Mouse (Mus musculus): ENCODE measurements around the gene Cryzl1. TPM values are rescaled to one million over a fixed set of nuclear protein-coding genes. Genes with fewer than 3 reads are reported as not detected.
"Not testable (repeated sequence)": the region's sequence is repeated elsewhere in the genome, so short reads cannot be mapped to it uniquely, and the experiment has no call there.

The Cryzl1 gene
- polyA plus RNA-seq, 1 experiment from 2014 or later = 115 TPM

DNA sequence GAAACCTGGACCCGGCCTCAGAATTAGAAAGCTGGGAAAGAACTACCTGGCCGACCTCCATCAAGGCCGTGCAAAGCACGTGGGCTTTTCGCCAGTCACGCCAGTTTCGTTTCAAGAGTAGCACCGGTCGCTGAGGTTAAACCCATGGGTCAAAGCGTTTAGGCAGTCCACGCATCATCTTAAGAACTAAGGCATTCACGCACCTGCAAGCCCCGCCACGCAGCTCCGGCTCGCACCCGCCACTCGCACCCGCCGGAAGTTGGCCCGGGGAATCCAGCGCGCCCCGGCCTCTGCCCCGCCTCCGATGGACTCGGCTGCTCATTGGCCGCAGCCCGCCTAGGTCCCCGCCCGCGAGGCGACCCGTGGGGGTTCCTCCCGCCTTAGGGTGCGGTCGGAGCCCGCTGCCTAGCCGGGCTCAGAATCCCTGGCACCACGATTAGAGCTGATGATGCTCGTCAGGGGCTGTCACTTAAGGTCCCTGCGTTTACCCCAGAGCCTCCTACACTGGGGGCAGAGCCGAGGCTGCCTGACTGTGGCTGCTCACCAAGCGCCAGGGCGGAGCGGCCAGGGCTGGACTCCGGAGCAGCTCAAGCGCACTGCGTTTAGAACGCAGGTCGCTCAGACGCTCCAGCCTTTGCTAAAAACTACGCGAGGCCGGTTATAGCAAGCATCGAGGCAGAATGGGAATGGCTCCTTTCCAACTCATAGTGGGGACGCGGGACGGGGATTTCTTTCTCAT, 81.9 kb downstream of the Cryzl1 start, which contains the start of gene Gart:
Gene Gart (minus strand): TSS at position 272 of the 739 bp plus-strand sequence.
- Histone ChIP-seq H3K4me3 (peak within 1 kb of the TSS; percentile 82), H3K27me3 (replicated peaks) (no peaks in the 10 kb centered on the region), H3K4me2 (peak within 1 kb of the TSS; percentile 92), H3K9ac (peak within 1 kb of the TSS; percentile 80), H3K36me3 (replicated peaks) (peaks cover under 1% of the 10 kb centered on the region; the same call in 1 of the 2 replicates), H3K9me3 (no peaks in the 10 kb centered on the region), H3K4me1 (peaks cover 22% of the 10 kb centered on the region), H3K27ac (peak within 1 kb of the TSS; percentile 99)
- WGBS = under 1% methylated on average over 59 of the region's 59 CpGs
- peak; percentile 90 for ATAC-seq (replicated peaks)

DNA sequence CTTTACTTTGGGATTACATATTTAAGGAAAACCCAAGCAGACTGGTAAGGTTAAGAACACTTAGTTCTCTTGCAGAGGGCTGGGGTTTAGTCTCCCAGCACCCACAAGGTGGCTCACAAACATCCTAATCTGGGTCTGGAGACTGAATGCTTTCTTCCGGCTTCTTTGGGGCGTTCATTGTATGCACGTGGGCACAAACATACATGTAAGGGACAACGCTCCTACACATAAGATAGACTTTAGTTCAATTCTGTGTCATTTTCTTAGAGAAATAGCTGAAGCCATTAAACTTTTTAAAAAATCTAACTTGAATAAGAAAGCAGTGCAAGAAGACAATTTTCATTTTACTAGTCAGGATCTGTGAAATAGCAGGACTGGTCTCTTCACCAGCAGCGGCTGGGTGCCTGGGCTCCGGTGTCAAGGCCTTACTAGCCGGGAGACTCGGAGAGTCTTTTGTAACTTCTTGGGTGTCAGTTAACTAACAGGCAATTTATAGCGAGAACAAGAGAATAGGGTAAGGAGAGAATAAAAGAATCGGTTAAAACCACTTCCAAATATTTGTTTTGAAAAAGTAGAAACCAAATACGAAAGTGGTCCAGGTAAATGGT, 82.7 kb downstream of the Cryzl1 start:
- under 1% methylated on average over 11 of the region's 11 CpGs for WGBS
- no peak for ATAC-seq (replicated peaks)

DNA sequence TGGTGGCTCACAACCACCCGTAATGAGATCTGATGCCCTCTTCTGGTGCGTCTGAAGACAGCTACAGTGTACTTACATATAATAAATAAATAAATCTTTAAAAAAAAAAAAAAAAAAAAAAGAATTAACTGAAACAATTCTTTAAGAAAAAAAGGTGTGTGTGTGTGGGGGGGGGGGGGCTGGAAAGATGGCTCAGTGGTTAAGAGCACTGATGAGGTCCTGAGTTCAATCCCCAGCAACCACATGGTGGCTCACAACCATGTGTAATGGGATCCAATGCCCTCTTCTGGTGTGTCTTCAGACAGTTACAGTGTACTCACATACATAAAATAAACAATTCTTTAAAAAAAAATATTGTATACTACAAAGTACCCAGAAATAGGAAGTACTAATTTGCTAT, 83.4 kb downstream of the Cryzl1 start:
- not testable (repeated sequence) for H3K4me3 ChIP-seq; H3K4me2 ChIP-seq; H3K27me3 ChIP-seq (replicated peaks); H3K27ac ChIP-seq; ATAC-seq (replicated peaks); H3K9ac ChIP-seq; H3K9me3 ChIP-seq
- WGBS = 50% methylated on average over 1 of the region's 2 CpGs
- Histone ChIP-seq H3K36me3 (replicated peaks) (peaks cover 12% of the 10 kb centered on the region; the same call in 1 of the 2 replicates), H3K4me1 (peaks cover 22% of the 10 kb centered on the region)

More for the DNA sequence above, 82.7 kb downstream of the Cryzl1 start:
- Histone ChIP-seq H3K27ac (peak overlapping the region; percentile 99), H3K4me3 (peak overlapping the region; percentile 82), H3K4me1 (peaks cover 22% of the 10 kb centered on the region), H3K27me3 (replicated peaks) (no peaks in the 10 kb centered on the region), H3K9me3 (no peaks in the 10 kb centered on the region), H3K9ac (peak overlapping the region; percentile 78; the same call in 1 of the 2 replicates), H3K4me2 (peak overlapping the region; percentile 92), H3K36me3 (replicated peaks) (peaks cover 6% of the 10 kb centered on the region; the same call in 1 of the 2 replicates)

DNA sequence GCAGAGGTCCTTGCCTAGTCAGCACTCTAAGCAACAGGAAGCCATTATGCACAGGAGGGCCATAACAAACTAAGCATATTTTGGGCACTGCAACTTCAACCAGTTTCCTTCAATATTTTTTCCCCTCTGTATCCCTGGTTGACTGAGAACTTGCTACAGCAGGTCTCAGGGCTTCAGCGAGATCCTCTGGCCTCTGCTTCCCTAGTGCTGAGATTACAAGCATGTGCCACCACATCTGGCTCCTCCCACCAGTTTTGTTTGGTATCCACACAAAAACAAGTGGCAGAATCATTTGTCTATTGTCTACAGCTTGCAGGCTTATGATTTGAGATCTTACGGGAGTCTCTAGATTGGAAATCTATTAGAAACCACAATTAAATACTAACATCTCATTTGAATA, 83.9 kb downstream of the Cryzl1 start:
- H3K36me3 ChIP-seq (replicated peaks) = peaks cover 16% of the 10 kb centered on the region
- no peak overlapping the region for H3K4me2 ChIP-seq
- H3K27me3 ChIP-seq (replicated peaks) = no peaks in the 10 kb centered on the region
- no peak overlapping the region for H3K4me3 ChIP-seq
- no peak overlapping the region for H3K27ac ChIP-seq
- no peak overlapping the region for H3K9ac ChIP-seq
- H3K9me3 ChIP-seq = no peaks in the 10 kb centered on the region
- ATAC-seq (replicated peaks) = no peak
- peaks cover 18% of the 10 kb centered on the region for H3K4me1 ChIP-seq
- whole genome bisulfite sequencing = 81% methylated on average over 2 of the region's 2 CpGs

DNA sequence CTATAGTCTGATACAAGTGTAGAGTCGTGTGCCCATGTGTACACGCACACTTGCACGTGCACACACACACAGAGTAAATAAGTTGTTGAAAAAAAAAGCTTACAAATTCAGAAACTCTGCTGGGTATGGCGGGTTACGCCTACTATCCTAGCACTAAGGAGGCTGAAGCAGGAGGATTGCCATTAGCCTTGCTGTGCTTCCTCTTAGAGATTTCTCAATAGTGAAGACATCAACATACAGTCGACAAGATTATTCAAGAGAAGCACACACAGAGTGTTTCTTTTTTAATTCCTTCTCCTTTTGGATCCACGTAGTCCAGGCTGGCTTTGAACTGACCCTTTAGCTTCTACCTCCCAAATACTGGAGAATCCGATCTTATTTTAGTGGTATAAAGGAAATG, 88.6 kb downstream of the Cryzl1 start:
- H3K4me1 ChIP-seq = 0 out of 2 replicates have a peak, but pooled peaks cover 4% of the 10 kb centered on the region
- H3K9me3 ChIP-seq = no peaks in the 10 kb centered on the region
- H3K4me3 ChIP-seq = no peak overlapping the region
- no peak for ATAC-seq (replicated peaks)
- no peak overlapping the region for H3K4me2 ChIP-seq
- peaks cover 47% of the 10 kb centered on the region for H3K36me3 ChIP-seq (replicated peaks)
- H3K27me3 ChIP-seq (replicated peaks) = no peaks in the 10 kb centered on the region
- H3K27ac ChIP-seq = no peak overlapping the region
- WGBS = 96% methylated on average over 8 of the region's 8 CpGs
- no peak overlapping the region for H3K9ac ChIP-seq

DNA sequence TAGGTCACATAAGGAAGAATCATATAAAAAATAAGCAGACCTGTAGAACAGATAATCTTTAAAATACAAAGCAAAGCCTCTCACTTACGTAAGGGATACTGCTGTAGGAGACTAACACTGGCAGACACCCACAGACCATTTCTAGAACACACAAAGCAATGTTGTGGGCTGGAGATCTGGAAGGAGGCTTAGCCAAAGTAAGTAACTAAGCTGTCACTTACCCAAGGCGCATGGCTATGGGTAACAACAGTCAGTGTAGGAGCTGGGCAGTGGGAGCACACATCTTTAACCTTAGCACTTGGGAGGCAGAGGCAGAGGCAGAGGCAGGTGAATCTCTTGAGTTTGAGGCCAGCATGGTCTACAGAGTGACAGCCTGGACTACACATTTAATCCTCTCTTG, 89.1 kb downstream of the Cryzl1 start:
- ATAC-seq (replicated peaks) = no peak
- H3K36me3 ChIP-seq (replicated peaks) = peaks cover 48% of the 10 kb centered on the region
- WGBS = 96% methylated on average over 2 of the region's 2 CpGs

More for the DNA sequence above, 89.1 kb downstream of the Cryzl1 start:
- Histone ChIP-seq H3K27me3 (replicated peaks) (no peaks in the 10 kb centered on the region), H3K4me2 (no peak overlapping the region), H3K4me1 (0 out of 2 replicates have a peak, but pooled peaks cover under 1% of the 10 kb centered on the region), H3K4me3 (no peak overlapping the region), H3K27ac (no peak overlapping the region), H3K9ac (no peak overlapping the region), H3K9me3 (no peaks in the 10 kb centered on the region)

Other genes with a start within 250 kb of the Cryzl1 start
- 53.4 and 54.7 TPM in 2 replicates for gene Ifnar1, start 243.7 kb downstream of the Cryzl1 start, polyA plus RNA-seq (2015; fragmentation: Nextera tagmentation; extraction: Ambion mirVana)
- 92.5 and 94.2 TPM in 2 replicates for gene Ifngr2, start 181.9 kb downstream of the Cryzl1 start, polyA plus RNA-seq (2015; fragmentation: Nextera tagmentation; extraction: Ambion mirVana)
- 79.4 and 81.6 TPM in 2 replicates for gene Tmem50b, start 131.2 kb downstream of the Cryzl1 start, polyA plus RNA-seq (2015; fragmentation: Nextera tagmentation; extraction: Ambion mirVana)
- 7.1 and 7.8 TPM in 2 replicates for gene Dnajc28, start 109.9 kb downstream of the Cryzl1 start, polyA plus RNA-seq (2015; fragmentation: Nextera tagmentation; extraction: Ambion mirVana)
- 60.7 and 62.0 TPM in 2 replicates for gene Gart, start 82.0 kb downstream of the Cryzl1 start, polyA plus RNA-seq (2015; fragmentation: Nextera tagmentation; extraction: Ambion mirVana)
- 118 and 128 TPM in 2 replicates for gene Son, start 81.5 kb downstream of the Cryzl1 start, polyA plus RNA-seq (2015; fragmentation: Nextera tagmentation; extraction: Ambion mirVana)
- 19.8 and 20.5 TPM in 2 replicates for gene Donson, start 40.2 kb downstream of the Cryzl1 start, polyA plus RNA-seq (2015; fragmentation: Nextera tagmentation; extraction: Ambion mirVana)
- 63.5 and 68.6 TPM in 2 replicates for gene Itsn1, start 306 bp upstream of the Cryzl1 start, polyA plus RNA-seq (2015; fragmentation: Nextera tagmentation; extraction: Ambion mirVana)

Data from midbrain, embryonic 15.5 days (tissue).